Mouse (Mus musculus): ENCODE data around the gene Hsp90aa1. TPM values are rescaled to one million over a fixed set of nuclear protein-coding genes. Genes with fewer than 3 reads are reported as not detected.

The Hsp90aa1 gene
- polyA plus RNA-seq, 1 experiment from 2014 or later = 675 TPM

- Histone ChIP-seq H3K4me3 (ENCODE audit: control insufficient read depth in 1 of 2, insufficient read depth in 1 of 2, low read depth in 1 of 2, low read length in 2 of 2) (no peak overlapping the region), H3K36me3 (ENCODE audit: control insufficient read depth, insufficient read depth, low read length) (peaks cover 15% of the 10 kb centered on the region), H3K27me3 (ENCODE audit: control insufficient read depth, insufficient read depth, low read length) (no peaks in the 10 kb centered on the region), H3K4me2 (ENCODE audit: low read length) (no peak overlapping the region), H3K27ac (replicated peaks in 1 of 2; ENCODE audit: control insufficient read depth in 1 of 2, insufficient read depth in 1 of 2, low read depth in 2 of 2, low read length in 2 of 2) (no peak overlapping the region), H3K9me3 (ENCODE audit: control insufficient read depth, low read length) (no peaks in the 10 kb centered on the region), H3K4me1 (ENCODE audit: control insufficient read depth in 2 of 2, insufficient read depth in 2 of 2, low read length in 2 of 2) (no peaks in the 10 kb centered on the region), H3K9ac (ENCODE audit: low read length) (no peak overlapping the region)
- WGBS = 58% methylated on average over 5 of the region's 5 CpGs
- ATAC-seq (ENCODE audit: insufficient number of reproducible peaks, insufficient read depth, low FRiP score, low read depth) = no peak
Measured at GRCm38 (mm10) chr12:110674243-110674642, 28.3 kb downstream of the Hsp90aa1 start.

- Histone ChIP-seq H3K9ac (ENCODE audit: low read length) (no peak overlapping the region), H3K36me3 (ENCODE audit: control insufficient read depth, insufficient read depth, low read length) (peaks cover 82% of the 10 kb centered on the region), H3K27me3 (ENCODE audit: control insufficient read depth, insufficient read depth, low read length) (no peaks in the 10 kb centered on the region), H3K4me3 (ENCODE audit: control insufficient read depth in 1 of 2, insufficient read depth in 1 of 2, low read depth in 1 of 2, low read length in 2 of 2) (no peak overlapping the region), H3K9me3 (ENCODE audit: control insufficient read depth, low read length) (no peaks in the 10 kb centered on the region), H3K4me1 (ENCODE audit: control insufficient read depth in 2 of 2, insufficient read depth in 2 of 2, low read length in 2 of 2) (no peaks in the 10 kb centered on the region), H3K27ac (replicated peaks in 1 of 2; ENCODE audit: control insufficient read depth in 1 of 2, insufficient read depth in 1 of 2, low read depth in 2 of 2, low read length in 2 of 2) (no peak overlapping the region), H3K4me2 (ENCODE audit: low read length) (no peak overlapping the region)
- no peak for ATAC-seq (ENCODE audit: insufficient number of reproducible peaks, insufficient read depth, low FRiP score, low read depth)
- WGBS = 80% methylated on average over 13 of the region's 13 CpGs
Measured at GRCm38 (mm10) chr12:110667466-110668077, 35.0 kb downstream of the Hsp90aa1 start.

GRCm38 (mm10) chr12:110661746-110662145 lies 40.8 kb downstream of the Hsp90aa1 start:
- WGBS = 94% methylated on average over 14 of the region's 14 CpGs
- Histone ChIP-seq H3K4me2 (ENCODE audit: low read length) (no peak overlapping the region), H3K36me3 (ENCODE audit: control insufficient read depth, insufficient read depth, low read length) (peaks cover 100% of the 10 kb centered on the region), H3K27ac (replicated peaks in 1 of 2; ENCODE audit: control insufficient read depth in 1 of 2, insufficient read depth in 1 of 2, low read depth in 2 of 2, low read length in 2 of 2) (no peak overlapping the region), H3K9ac (ENCODE audit: low read length) (no peak overlapping the region), H3K27me3 (ENCODE audit: control insufficient read depth, insufficient read depth, low read length) (no peaks in the 10 kb centered on the region), H3K4me3 (ENCODE audit: control insufficient read depth in 1 of 2, insufficient read depth in 1 of 2, low read depth in 1 of 2, low read length in 2 of 2) (no peak overlapping the region), H3K4me1 (ENCODE audit: control insufficient read depth in 2 of 2, insufficient read depth in 2 of 2, low read length in 2 of 2) (no peaks in the 10 kb centered on the region), H3K9me3 (ENCODE audit: control insufficient read depth, low read length) (no peaks in the 10 kb centered on the region)
- no peak for ATAC-seq (ENCODE audit: insufficient number of reproducible peaks, insufficient read depth, low FRiP score, low read depth)

GRCm38 (mm10) chr12:110651464-110651863 lies 51.1 kb downstream of the Hsp90aa1 start:
- no peak overlapping the region for H3K4me3 ChIP-seq (ENCODE audit: control insufficient read depth in 1 of 2, insufficient read depth in 1 of 2, low read depth in 1 of 2, low read length in 2 of 2)
- H3K36me3 ChIP-seq (ENCODE audit: control insufficient read depth, insufficient read depth, low read length) = peaks cover 97% of the 10 kb centered on the region
- no peak overlapping the region for H3K4me2 ChIP-seq (ENCODE audit: low read length)
- H3K27me3 ChIP-seq (ENCODE audit: control insufficient read depth, insufficient read depth, low read length) = no peaks in the 10 kb centered on the region
- WGBS = 96% methylated on average over 17 of the region's 17 CpGs
- H3K4me1 ChIP-seq (ENCODE audit: control insufficient read depth in 2 of 2, insufficient read depth in 2 of 2, low read length in 2 of 2) = no peaks in the 10 kb centered on the region
- no peak overlapping the region for H3K9ac ChIP-seq (ENCODE audit: low read length)
- no peak for ATAC-seq (ENCODE audit: insufficient number of reproducible peaks, insufficient read depth, low FRiP score, low read depth)
- H3K27ac ChIP-seq (replicated peaks in 1 of 2; ENCODE audit: control insufficient read depth in 1 of 2, insufficient read depth in 1 of 2, low read depth in 2 of 2, low read length in 2 of 2) = no peak overlapping the region
- no peaks in the 10 kb centered on the region for H3K9me3 ChIP-seq (ENCODE audit: control insufficient read depth, low read length)

- no peak for ATAC-seq (ENCODE audit: insufficient number of reproducible peaks, insufficient read depth, low FRiP score, low read depth)
- Histone ChIP-seq H3K36me3 (ENCODE audit: control insufficient read depth, insufficient read depth, low read length) (peaks cover 97% of the 10 kb centered on the region), H3K27me3 (ENCODE audit: control insufficient read depth, insufficient read depth, low read length) (no peaks in the 10 kb centered on the region), H3K9me3 (ENCODE audit: control insufficient read depth, low read length) (no peaks in the 10 kb centered on the region), H3K4me2 (ENCODE audit: low read length) (no peak overlapping the region), H3K4me1 (ENCODE audit: control insufficient read depth in 2 of 2, insufficient read depth in 2 of 2, low read length in 2 of 2) (no peaks in the 10 kb centered on the region), H3K27ac (replicated peaks in 1 of 2; ENCODE audit: control insufficient read depth in 1 of 2, insufficient read depth in 1 of 2, low read depth in 2 of 2, low read length in 2 of 2) (no peak overlapping the region), H3K9ac (ENCODE audit: low read length) (no peak overlapping the region), H3K4me3 (ENCODE audit: control insufficient read depth in 1 of 2, insufficient read depth in 1 of 2, low read depth in 1 of 2, low read length in 2 of 2) (no peak overlapping the region)
- WGBS = 77% methylated on average over 8 of the region's 8 CpGs
Measured at GRCm38 (mm10) chr12:110650241-110650641, 52.3 kb downstream of the Hsp90aa1 start.

Small RNAs within 50 kb of the gene (microRNA-seq; reads per million reads assigned to microRNA genes)
- not detected for gene Gm27299

Other genes starting within 250 kb of the Hsp90aa1 start
- 54.8 and 55.4 TPM in 2 replicates for gene Dync1h1, start 101.3 kb downstream of the Hsp90aa1 start, polyA plus RNA-seq (2014; fragmentation: Nextera tagmentation; extraction: Ambion mirVana)
- not detected in 2 replicates for gene 1700001K19Rik, start 20.1 kb downstream of the Hsp90aa1 start, polyA plus RNA-seq (2014; fragmentation: Nextera tagmentation; extraction: Ambion mirVana)
- gene Wdr20, start 35.2 kb upstream of the Hsp90aa1 start, polyA plus RNA-seq (2014; fragmentation: Nextera tagmentation; extraction: Ambion mirVana) = 16.1 and 16.3 TPM in 2 replicates
- 3.5 and 4.7 TPM in 2 replicates for gene Mok, start 138.2 kb upstream of the Hsp90aa1 start, polyA plus RNA-seq (2014; fragmentation: Nextera tagmentation; extraction: Ambion mirVana)
- gene Zfp839, start 147.5 kb upstream of the Hsp90aa1 start, polyA plus RNA-seq (2014; fragmentation: Nextera tagmentation; extraction: Ambion mirVana) = 4.6 TPM in 2 replicates
- 67.0 and 70.3 TPM in 2 replicates for gene Cinp, start 186.4 kb upstream of the Hsp90aa1 start, polyA plus RNA-seq (2014; fragmentation: Nextera tagmentation; extraction: Ambion mirVana)
- 2.3 and 2.8 TPM in 2 replicates for gene Tecpr2, start 186.5 kb upstream of the Hsp90aa1 start, polyA plus RNA-seq (2014; fragmentation: Nextera tagmentation; extraction: Ambion mirVana)